Mouse (Mus musculus) T-helper 17 cell (primary cell): ENCODE measurements at regions not wholly inside any gene's neighbourhood (a gene's known extent, or its start where the extent isn't known, plus 50 kb on each side); places are given as distances from the start of the nearest gene placed in this dataset.
"Not testable (repeated sequence)": the region's sequence is repeated elsewhere in the genome, so short reads cannot be mapped to it uniquely, and the experiment has no call there.

Experiments used
- in situ Hi-C, 2 experiments: fragments of 300-600 bp; cut with MboI, MseI; formaldehyde crosslinking; loops; 1 replicate in 1 of 2; 2 replicates in 1 of 2; pipeline ENCODE4 v1.15.1; 2025; ENCODE audit warnings: high pct_unique_total_duplicates in 2 of 2

- in situ Hi-C loops, result loop anchor here in 1 of 2 experiments (10.0 kb wide), 1 partner anchor 949 kb away; no protein-coding TSS in a partner anchor
Observed at GRCm38 (mm10) chr17:50395669-50396068, 102.2 kb upstream of the Dazl start.

- in situ Hi-C loops, result loop anchor here in 1 of 2 experiments (10.0 kb wide), 1 partner anchor 947 kb away; no protein-coding TSS in a partner anchor
Observed at GRCm38 (mm10) chr17:50397324-50397723, 103.9 kb upstream of the Dazl start.

- in situ Hi-C loops, result no loop called here
Observed at GRCm38 (mm10) chr17:50407249-50407990, 101.8 kb upstream of the Plcl2 start.

- in situ Hi-C loops, result no loop called here
Observed at GRCm38 (mm10) chr17:50408581-50408980, 100.6 kb upstream of the Plcl2 start.

GRCm38 (mm10) chr17:50409271-50409670 is 99.9 kb upstream of the Plcl2 start:
- in situ Hi-C loops, result no loop called here

- in situ Hi-C loops, result no loop called here
Observed at GRCm38 (mm10) chr17:50409895-50410294, 99.3 kb upstream of the Plcl2 start.

GRCm38 (mm10) chr17:50410296-50410695 is 98.9 kb upstream of the Plcl2 start:
- in situ Hi-C loops, result no loop called here

- in situ Hi-C loops, result no loop called here
Observed at GRCm38 (mm10) chr17:50412446-50412845, 96.8 kb upstream of the Plcl2 start.

- in situ Hi-C loops, result no loop called here
Observed at GRCm38 (mm10) chr17:50413916-50414315, 95.3 kb upstream of the Plcl2 start.

- in situ Hi-C loops, result no loop called here
Observed at GRCm38 (mm10) chr17:50415331-50416005, 93.7 kb upstream of the Plcl2 start.

GRCm38 (mm10) chr17:50416119-50416518 is 93.1 kb upstream of the Plcl2 start:
- in situ Hi-C loops, result no loop called here

GRCm38 (mm10) chr17:50416538-50417113 is 92.6 kb upstream of the Plcl2 start:
- in situ Hi-C loops, result no loop called here

- in situ Hi-C loops, result no loop called here
Observed at GRCm38 (mm10) chr17:50418863-50419383, 90.3 kb upstream of the Plcl2 start.

GRCm38 (mm10) chr17:50419551-50419950 is 89.7 kb upstream of the Plcl2 start:
- in situ Hi-C loops, result not testable (repeated sequence)

- in situ Hi-C loops, result loop anchor here in 1 of 2 experiments (5.0 kb wide), 1 partner anchor 382 kb away; no protein-coding TSS in a partner anchor
Observed at GRCm38 (mm10) chr17:50419966-50420365, 89.2 kb upstream of the Plcl2 start.

GRCm38 (mm10) chr17:50420690-50421089 is 88.5 kb upstream of the Plcl2 start:
- in situ Hi-C loops, result loop anchor here in 1 of 2 experiments (5.0 kb wide), 1 partner anchor 382 kb away; no protein-coding TSS in a partner anchor

- in situ Hi-C loops, result loop anchor here in 1 of 2 experiments (5.0 kb wide), 1 partner anchor 381 kb away; no protein-coding TSS in a partner anchor
Observed at GRCm38 (mm10) chr17:50421476-50421875, 87.7 kb upstream of the Plcl2 start.

GRCm38 (mm10) chr17:50425110-50425509 is 84.1 kb upstream of the Plcl2 start:
- in situ Hi-C loops, result loop anchor here in 1 of 2 experiments (5.0 kb wide), 1 partner anchor 357 kb away; no protein-coding TSS in a partner anchor

- in situ Hi-C loops, result loop anchor here in 1 of 2 experiments (5.0 kb wide), 1 partner anchor 357 kb away; no protein-coding TSS in a partner anchor
Observed at GRCm38 (mm10) chr17:50425531-50425930, 83.7 kb upstream of the Plcl2 start.

- in situ Hi-C loops, result loop anchor here in 1 of 2 experiments (5.0 kb wide), 1 partner anchor 356 kb away; no protein-coding TSS in a partner anchor
Observed at GRCm38 (mm10) chr17:50426146-50426545, 83.1 kb upstream of the Plcl2 start.

- in situ Hi-C loops, result loop anchor here in 1 of 2 experiments (5.0 kb wide), 1 partner anchor 355 kb away; no protein-coding TSS in a partner anchor
Observed at GRCm38 (mm10) chr17:50427331-50428003, 81.7 kb upstream of the Plcl2 start.
